Mouse (Mus musculus) intestine, embryonic 14.5 days (tissue): ENCODE results near the gene Arhgef18. TPM values are rescaled to one million over a fixed set of nuclear protein-coding genes. Genes with fewer than 3 reads are reported as not detected.

ENCODE experiments used
- ATAC-seq: fragments of 200-750 bp; cut with Nextera tagmentation; replicated peaks from 2 replicates; pipeline ENCODE4 v1.8.0; 2017; ENCODE audit warnings: low read depth, moderate number of reproducible peaks, moderate TSS enrichment, moderate library complexity; ENCODE audit not compliant: low FRiP score, low TSS enrichment
- DNase-seq: peaks from one replicate; pipeline ENCODE4 v3.0.0-alpha.2; 2018; ENCODE audit warnings: low spot score
- H3K27ac ChIP-seq: fragments of 300-500 bp; sonication (generic); 2 replicates; pipeline ENCODE4 v1.5.1; 2014; ENCODE audit warnings: low read depth, mild to moderate bottlenecking, control low read depth
- H3K27me3 ChIP-seq: fragments of 300-500 bp; sonication (generic); replicated peaks from 2 replicates; pipeline ENCODE4 v1.6.1; 2014; ENCODE audit warnings: low read length, control low read depth; ENCODE audit not compliant: control insufficient read depth, insufficient read depth
- H3K36me3 ChIP-seq: fragments of 300-500 bp; sonication (generic); 2 replicates; pipeline ENCODE4 v1.6.1; 2014; ENCODE audit warnings: low read length, control low read depth; ENCODE audit not compliant: control insufficient read depth, insufficient read depth
- H3K4me1 ChIP-seq: fragments of 300-500 bp; sonication (generic); replicated peaks from 2 replicates; pipeline ENCODE4 v1.6.1; 2014; ENCODE audit warnings: low read length, control low read depth, mixed read lengths; ENCODE audit not compliant: control insufficient read depth, insufficient read depth
- H3K4me2 ChIP-seq: fragments of 300-500 bp; sonication (generic); 2 replicates; pipeline ENCODE4 v1.6.1; 2014; ENCODE audit warnings: low read length
- H3K4me3 ChIP-seq: fragments of 300-500 bp; sonication (generic); 2 replicates; pipeline ENCODE4 v1.5.1; 2014; ENCODE audit warnings: low read depth, low read length, control low read depth, mixed read lengths
- H3K9ac ChIP-seq: fragments of 300-500 bp; sonication (generic); 2 replicates; pipeline ENCODE4 v1.6.1; 2014; ENCODE audit warnings: mild to moderate bottlenecking, low read length
- H3K9me3 ChIP-seq: fragments of 300-500 bp; sonication (generic); 2 replicates; pipeline ENCODE4 v1.6.1; 2016; ENCODE audit warnings: low read length, control low read depth; ENCODE audit not compliant: control insufficient read depth
- WGBS: fragments of 180-500 bp; shearing (Covaris S2); extraction: QIAGEN DNeasy Blood & Tissue Kit; methylation state at CpG from one replicate; pipeline ENCODE4 v1.1.7; 2014; 5-methylcytosine and 5-hydroxymethylcytosine counted together
- polyA plus RNA-seq: library from polyadenylated mRNA; unstranded; fragments of >200 nt; fragmentation: Nextera tagmentation; extraction: Ambion mirVana; gene quantifications from 2 replicates; pipeline ENCODE4 v1.2.1, GENCODE M21; 2014

Arhgef18 gene
- polyA plus RNA-seq, 1 experiment from 2014 or later = 8.6 TPM

DNA sequence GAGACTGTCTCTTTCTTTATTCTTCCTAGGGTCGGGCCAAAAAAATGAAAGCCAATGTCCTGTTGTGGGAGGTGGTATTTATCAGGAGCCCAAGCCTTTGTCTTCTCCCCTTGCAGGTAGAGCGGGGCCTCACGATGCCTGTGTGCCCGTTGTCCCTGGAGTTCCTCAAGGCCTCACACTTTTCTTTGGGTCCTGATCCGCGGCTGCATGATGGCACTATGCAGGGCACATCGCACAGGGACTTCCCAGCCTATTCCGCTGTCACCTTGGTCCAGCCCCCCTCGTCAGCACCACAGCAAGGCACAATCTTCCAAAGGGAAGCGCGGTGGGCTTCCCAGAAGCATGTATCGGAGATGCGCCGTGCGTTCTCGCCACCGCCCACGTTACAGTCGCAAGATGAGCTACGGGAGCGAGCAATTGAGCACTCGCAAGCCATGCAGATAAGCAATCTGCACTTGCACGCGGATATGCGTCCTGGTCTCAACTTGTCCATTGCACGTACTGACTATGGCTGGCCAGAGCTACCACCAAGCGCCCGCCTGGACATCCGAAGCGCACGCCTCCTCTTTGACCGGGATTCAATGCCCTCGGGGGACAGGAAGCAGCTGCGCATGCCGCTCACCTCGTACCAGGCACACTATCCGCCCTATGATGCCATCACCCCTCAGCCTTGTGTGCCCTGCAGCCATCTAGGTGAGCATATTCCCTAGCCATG, 83.1 kb downstream of the Arhgef18 start:
- H3K4me3 ChIP-seq = peak overlapping the region; percentile 10
- no peak overlapping the region for H3K9ac ChIP-seq
- no peaks in the 10 kb centered on the region for H3K9me3 ChIP-seq
- no peak overlapping the region for H3K27ac ChIP-seq
- H3K36me3 ChIP-seq = no peaks in the 10 kb centered on the region
- WGBS = 21% methylated on average over 37 of the region's 37 CpGs
- DNase-seq (no peak), ATAC-seq (0 out of 2 replicates have a peak, but pooled peaks have one; percentile 32)
- H3K4me2 ChIP-seq = peak overlapping the region; percentile 46
- no peaks in the 10 kb centered on the region; the same call in 1 of the 2 replicates for H3K4me1 ChIP-seq
- no peaks in the 10 kb centered on the region for H3K27me3 ChIP-seq

- H3K4me3 ChIP-seq = no peak overlapping the region
- no peaks in the 10 kb centered on the region for H3K36me3 ChIP-seq
- H3K27ac ChIP-seq = no peak overlapping the region
- DNase-seq (no peak), ATAC-seq (no peak)
- H3K4me2 ChIP-seq = no peak overlapping the region
- no peak overlapping the region for H3K9ac ChIP-seq
- H3K9me3 ChIP-seq = no peaks in the 10 kb centered on the region
- no peaks in the 10 kb centered on the region for H3K27me3 ChIP-seq
- 60% methylated on average over 4 of the region's 4 CpGs for WGBS
- H3K4me1 ChIP-seq = no peaks in the 10 kb centered on the region; the same call in 1 of the 2 replicates
Measured at GRCm38 (mm10) chr8:3480221-3480785, 87.5 kb downstream of the Arhgef18 start.

DNA sequence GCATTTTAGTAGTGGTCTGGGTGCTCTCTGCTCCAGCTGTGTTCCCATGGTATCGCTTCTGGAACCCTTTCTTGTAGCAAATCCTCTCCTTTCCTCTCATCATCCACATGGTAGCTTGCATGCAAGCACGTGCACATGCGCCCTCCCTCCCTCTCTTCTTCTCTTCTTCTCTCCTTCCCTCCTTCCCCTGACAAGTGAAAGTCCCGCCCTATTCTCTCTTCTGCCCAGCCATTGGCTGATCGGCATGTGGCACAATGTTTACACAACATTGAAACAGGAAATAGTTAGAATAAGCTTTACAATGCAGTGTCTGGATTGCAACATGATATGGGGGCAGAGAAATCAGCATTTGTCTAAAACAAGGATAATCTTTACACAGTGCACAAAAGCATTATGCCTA, 88.8 kb downstream of the Arhgef18 start:
- Histone ChIP-seq H3K27ac (no peak overlapping the region), H3K4me3 (no peak overlapping the region), H3K4me1 (no peaks in the 10 kb centered on the region; the same call in 1 of the 2 replicates), H3K4me2 (no peak overlapping the region), H3K27me3 (no peaks in the 10 kb centered on the region), H3K9ac (no peak overlapping the region), H3K9me3 (no peaks in the 10 kb centered on the region), H3K36me3 (no peaks in the 10 kb centered on the region)
- 59% methylated on average over 5 of the region's 5 CpGs for WGBS
- DNase-seq (no peak), ATAC-seq (no peak)

DNA sequence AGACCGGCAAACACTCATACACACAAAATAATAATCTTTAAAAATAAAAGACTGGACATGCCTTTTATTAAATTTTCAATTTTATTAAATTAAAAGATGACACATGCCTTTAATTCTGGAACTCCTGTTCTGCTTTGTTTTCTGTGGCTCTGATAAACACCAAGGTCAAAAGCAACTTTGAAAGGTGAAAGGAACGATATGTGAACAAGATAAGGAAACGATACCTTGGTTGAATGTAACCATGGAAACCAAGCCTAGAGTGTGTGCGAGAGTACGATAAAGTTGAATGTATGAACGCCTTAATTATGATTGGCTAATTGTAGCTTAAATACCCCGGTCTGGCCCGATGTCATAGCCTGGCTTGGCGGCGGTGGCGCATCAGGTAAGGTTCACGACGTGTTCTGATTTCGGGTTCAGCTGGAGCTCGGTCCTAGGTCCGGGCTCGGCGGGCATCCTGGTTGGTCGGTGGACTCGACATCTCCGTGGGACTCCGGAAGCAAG, 89.5 kb downstream of the Arhgef18 start:
- Histone ChIP-seq H3K4me3 (no peak overlapping the region), H3K27me3 (no peaks in the 10 kb centered on the region), H3K4me2 (no peak overlapping the region), H3K9ac (no peak overlapping the region), H3K4me1 (no peaks in the 10 kb centered on the region; the same call in 1 of the 2 replicates), H3K27ac (no peak overlapping the region), H3K9me3 (no peaks in the 10 kb centered on the region), H3K36me3 (no peaks in the 10 kb centered on the region)
- WGBS = 84% methylated on average over 22 of the region's 22 CpGs
- ATAC-seq (no peak), DNase-seq (no peak)

- Histone ChIP-seq H3K4me1 (no peaks in the 10 kb centered on the region; the same call in 1 of the 2 replicates), H3K27ac (no peak overlapping the region), H3K36me3 (no peaks in the 10 kb centered on the region), H3K27me3 (no peaks in the 10 kb centered on the region), H3K4me2 (no peak overlapping the region), H3K9ac (no peak overlapping the region), H3K9me3 (no peaks in the 10 kb centered on the region), H3K4me3 (no peak overlapping the region)
- ATAC-seq (no peak), DNase-seq (no peak)
- 83% methylated on average over 7 of the region's 7 CpGs for WGBS
Measured at GRCm38 (mm10) chr8:3483546-3483945, 90.7 kb downstream of the Arhgef18 start.

DNA sequence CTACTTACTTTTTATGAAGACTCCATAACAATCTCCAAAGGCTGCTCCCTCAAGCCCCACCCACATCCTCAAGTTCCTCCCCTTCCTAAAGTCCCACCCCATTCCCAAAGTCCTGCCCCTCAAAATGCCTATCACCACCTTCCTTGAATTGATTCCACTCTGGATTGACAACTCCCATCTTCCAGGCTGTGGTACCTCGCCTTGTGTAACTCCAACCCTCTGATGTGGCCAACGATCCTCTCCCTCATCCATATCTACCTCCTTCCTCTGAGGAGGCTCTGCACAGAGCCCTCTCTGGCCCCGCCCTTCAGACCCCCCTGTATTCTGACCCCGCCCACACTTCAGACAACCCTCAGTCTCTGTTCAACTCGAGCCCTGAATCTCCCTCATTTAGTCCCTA, 92.4 kb downstream of the Arhgef18 start:
- WGBS = 25% methylated on average over 5 of the region's 5 CpGs
- DNase-seq (no peak), ATAC-seq (no peak)
- Histone ChIP-seq H3K9ac (no peak overlapping the region), H3K4me2 (no peak overlapping the region), H3K4me3 (no peak overlapping the region), H3K36me3 (no peaks in the 10 kb centered on the region), H3K27ac (no peak overlapping the region), H3K4me1 (no peaks in the 10 kb centered on the region; the same call in 1 of the 2 replicates), H3K27me3 (no peaks in the 10 kb centered on the region), H3K9me3 (no peaks in the 10 kb centered on the region)

DNA sequence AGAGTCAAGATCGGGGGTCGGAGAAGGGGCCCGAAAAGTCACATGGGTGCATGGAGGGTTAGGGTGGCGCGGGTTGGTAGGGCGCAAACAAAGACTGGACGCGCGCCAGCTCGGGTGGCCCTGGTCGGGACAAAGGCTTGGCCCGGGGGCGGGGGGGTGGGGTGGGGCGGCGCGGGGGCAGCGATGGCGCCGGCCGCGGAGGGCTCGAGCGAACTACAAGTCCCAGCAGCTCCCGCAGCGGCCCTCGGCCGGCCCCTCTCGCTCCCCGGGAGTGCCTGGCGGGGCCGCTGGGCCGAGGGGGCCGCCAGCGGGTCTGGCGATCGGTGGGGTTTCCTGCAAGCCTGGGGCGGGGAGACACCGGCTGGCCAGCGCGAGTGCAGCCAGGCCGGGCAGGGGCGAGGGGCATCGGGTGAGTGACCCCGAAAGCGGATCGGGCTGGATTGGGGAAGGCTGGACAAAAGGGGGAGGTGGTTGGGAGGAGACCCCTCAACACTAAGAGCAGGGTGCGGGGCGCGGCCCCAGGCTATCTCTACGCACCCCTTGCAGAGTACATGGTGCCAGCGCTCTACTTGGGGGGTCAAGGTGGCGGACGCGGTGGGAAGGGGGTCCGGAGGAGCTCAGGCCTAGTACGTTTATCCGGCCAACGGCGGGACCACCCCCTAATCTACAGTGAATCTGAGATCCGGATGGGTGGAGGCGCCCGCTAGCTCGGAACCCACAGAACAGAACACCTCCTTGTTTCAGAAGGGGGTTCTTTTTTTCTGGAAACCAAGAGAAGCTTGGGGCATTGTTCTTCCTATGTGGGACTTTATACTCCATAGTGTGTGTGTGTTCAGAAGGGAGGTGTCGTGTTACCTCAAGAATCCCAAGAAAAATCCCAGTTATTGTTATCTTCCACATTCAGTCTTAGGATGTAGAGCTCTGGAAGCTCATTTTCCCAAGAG, 100.4 kb downstream of the Arhgef18 start, which contains the start of gene Zfp358:
TSS of gene Zfp358 (plus strand) at position 238 of the 944 bp plus-strand sequence.
- peak within 1 kb of the TSS; percentile 99 for H3K9ac ChIP-seq
- H3K4me2 ChIP-seq = peak within 1 kb of the TSS; percentile 81
- peak within 1 kb of the TSS; percentile 84 for H3K27ac ChIP-seq
- H3K4me3 ChIP-seq = peak within 1 kb of the TSS; percentile 92
- DNase-seq (peak; percentile 90), ATAC-seq (peak; percentile 88)
- under 1% methylated on average over 52 of the region's 64 CpGs for WGBS
- peaks cover 10% of the 10 kb centered on the region for H3K9me3 ChIP-seq
- no peaks in the 10 kb centered on the region for H3K27me3 ChIP-seq
- peaks cover 25% of the 10 kb centered on the region for H3K36me3 ChIP-seq
- peaks cover 9% of the 10 kb centered on the region for H3K4me1 ChIP-seq

DNA sequence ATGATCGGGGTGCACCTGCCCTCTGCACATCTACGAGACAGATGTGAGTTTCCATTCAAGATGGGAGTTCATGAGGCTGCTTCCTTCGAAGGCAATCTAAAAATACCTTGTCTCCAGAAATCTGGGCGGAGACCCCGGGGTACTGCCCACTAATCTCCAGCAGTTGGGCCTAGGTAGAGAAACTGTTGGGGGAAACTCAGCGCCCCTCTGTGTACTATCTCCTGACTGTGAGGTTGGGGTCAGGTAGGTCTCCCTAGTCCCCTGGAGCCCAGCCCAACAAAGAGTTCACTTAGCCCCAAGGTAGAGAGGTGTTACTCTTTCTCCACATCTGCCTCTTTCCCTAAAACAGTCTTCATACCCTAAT, 101.0 kb downstream of the Arhgef18 start:
- peak; percentile 10; the same call in 1 of the 2 replicates for ATAC-seq
- peak overlapping the region; percentile 84 for H3K27ac ChIP-seq
- peak overlapping the region; percentile 92 for H3K4me3 ChIP-seq
- peaks cover 10% of the 10 kb centered on the region for H3K9me3 ChIP-seq
- H3K27me3 ChIP-seq = no peaks in the 10 kb centered on the region
- H3K36me3 ChIP-seq = peaks cover 25% of the 10 kb centered on the region
- H3K4me2 ChIP-seq = peak overlapping the region; percentile 81
- WGBS = 38% methylated on average over 6 of the region's 6 CpGs
- DNase-seq = no peak
- H3K4me1 ChIP-seq = peaks cover 9% of the 10 kb centered on the region
- peak overlapping the region; percentile 99 for H3K9ac ChIP-seq
